In the genomic region with DNA sequence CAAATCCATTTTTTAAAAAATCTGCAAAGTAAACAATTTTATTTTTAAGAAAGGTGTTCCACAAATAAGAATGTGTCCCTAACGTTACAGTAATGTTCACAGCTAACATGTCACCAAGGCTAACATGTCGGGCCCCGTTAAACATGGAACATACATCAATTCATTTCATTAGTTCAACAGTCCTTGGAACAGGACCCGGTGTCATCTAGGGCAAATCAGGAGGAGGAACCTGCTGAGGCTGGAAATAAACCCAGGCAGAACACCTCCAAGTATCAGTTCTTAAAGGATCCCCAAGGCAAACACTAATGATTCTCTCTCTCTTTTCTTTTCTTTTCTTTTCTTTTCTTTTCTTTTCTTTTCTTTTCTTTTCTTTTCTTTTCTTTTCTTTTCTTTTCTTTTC, we compare ENCODE assay signal across 26 mouse cellular contexts.
"Had no signal": no experiment of that assay in that cellular context is flagged by ENCODE, and none has a peak within 500 bp of the region (broad histone marks: within the 10 kb centered on the region; RNA-seq: fewer than 3 reads in every experiment).

No protein-coding gene starts in this region.

- H3K27ac ChIP-seq: gastrocnemius, adult 2 months; heart, adult 2 months; hindbrain, embryonic 10.5 days; hindbrain, embryonic 12.5 days; hindbrain, embryonic 14.5 days; intestine, embryonic 15.5 days; layer of hippocampus, adult 2 months; limb, embryonic 10.5 days; limb, embryonic 12.5 days; liver, embryonic 13.5 days; liver, embryonic 15.5 days had no signal

- H3K9me3 ChIP-seq: heart, embryonic 12.5 days; hindbrain, embryonic 10.5 days; hindbrain, embryonic 12.5 days; intestine, embryonic 15.5 days; limb, embryonic 10.5 days; limb, embryonic 12.5 days; liver, embryonic 13.5 days; liver, embryonic 15.5 days had no signal

- H3K27me3 ChIP-seq: heart, embryonic 12.5 days; hindbrain, embryonic 12.5 days; intestine, embryonic 15.5 days; limb, embryonic 12.5 days; liver, embryonic 13.5 days; liver, embryonic 15.5 days had no signal

- H3K36me3 ChIP-seq: intestine, embryonic 15.5 days had no signal

- H3K4me1 ChIP-seq: limb, embryonic 10.5 days; limb, embryonic 12.5 days; liver, embryonic 13.5 days; liver, embryonic 15.5 days had no signal

- H3K4me3 ChIP-seq: gastrocnemius, adult 2 months; heart, adult 2 months; heart, embryonic 12.5 days; hindbrain, embryonic 10.5 days; hindbrain, embryonic 12.5 days; intestine, embryonic 15.5 days; layer of hippocampus, adult 2 months; limb, embryonic 10.5 days; limb, embryonic 12.5 days; liver, embryonic 13.5 days; liver, embryonic 15.5 days had no signal

- DNase-seq: gastrocnemius, adult 2 months; gastrocnemius, postnatal 10 days; gastrocnemius, postnatal 25 days; heart, adult 2 months; heart, postnatal 10 days; heart, postnatal 4 days; kidney, adult 18-20 months; kidney, adult 8-10 months; kidney, postnatal 10 days; kidney, postnatal 25 days; kidney, postnatal 4 days; liver; liver, embryonic 13.5 days; liver, postnatal 0 days had no signal

- H3K9ac ChIP-seq: heart, embryonic 12.5 days; hindbrain, embryonic 12.5 days; hindbrain, embryonic 14.5 days; intestine, embryonic 15.5 days; limb, embryonic 12.5 days; liver, embryonic 13.5 days; liver, embryonic 15.5 days; liver, postnatal 0 days had no signal

- ATAC-seq: hindbrain, embryonic 16.5 days; inflammation-experienced regulatory T-cells, adult 6 months; intestine, embryonic 15.5 days; intestine, postnatal 0 days; liver, postnatal 0 days had no signal
